Mouse (Mus musculus) 3134 (cell line): ENCODE measurements around the gene Prl8a6.

Experiments used
- DNase-seq: peaks from one replicate; pipeline ENCODE4 v3.0.0-alpha.2; 2011; ENCODE audit warnings: low spot score; ENCODE audit not compliant: insufficient read length; ENCODE audit errors: extremely low read depth

The Prl8a6 gene

DNA sequence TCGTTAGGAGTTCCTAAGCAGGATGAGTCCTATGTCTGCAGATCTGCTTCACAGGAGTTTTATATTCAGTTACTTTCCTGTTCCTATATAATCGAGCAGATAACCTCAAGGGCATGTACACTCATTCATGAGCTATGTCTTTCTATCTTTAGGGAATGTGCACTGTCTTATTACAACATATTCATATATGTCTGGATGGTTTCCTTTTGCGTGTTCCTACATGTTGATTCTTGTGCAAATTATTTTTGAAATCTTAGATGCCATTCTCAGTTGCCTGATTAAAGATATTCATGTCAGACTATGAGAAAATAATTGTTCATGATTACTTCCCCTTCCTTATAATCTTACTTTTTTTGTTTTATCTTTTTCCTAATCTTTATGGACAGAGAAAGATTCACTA is at the start of gene Prl8a6:
Gene Prl8a6, minus strand, starts transcription at position 101 of the 400 bp plus-strand sequence.
- no peak for DNase-seq

DNA sequence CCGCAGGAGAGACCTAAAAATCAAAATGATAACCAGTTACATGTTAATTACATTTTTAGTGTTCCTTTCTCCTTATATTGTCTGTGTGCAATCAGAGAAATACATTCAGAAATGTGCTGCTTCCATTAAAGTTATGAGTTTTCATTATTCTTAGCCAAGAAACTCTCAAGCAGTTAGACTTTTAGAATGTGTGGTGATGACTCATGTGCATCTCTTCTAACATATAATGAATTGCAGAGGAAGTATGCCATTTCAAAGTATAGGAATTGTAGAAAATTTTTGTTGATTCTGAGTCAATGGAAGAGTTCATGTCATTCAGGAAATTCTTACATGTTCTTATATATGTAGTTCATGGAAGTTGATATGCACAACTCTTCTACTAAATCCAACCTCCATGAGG is 5.3 kb downstream of the Prl8a6 start:
- no peak for DNase-seq

DNA sequence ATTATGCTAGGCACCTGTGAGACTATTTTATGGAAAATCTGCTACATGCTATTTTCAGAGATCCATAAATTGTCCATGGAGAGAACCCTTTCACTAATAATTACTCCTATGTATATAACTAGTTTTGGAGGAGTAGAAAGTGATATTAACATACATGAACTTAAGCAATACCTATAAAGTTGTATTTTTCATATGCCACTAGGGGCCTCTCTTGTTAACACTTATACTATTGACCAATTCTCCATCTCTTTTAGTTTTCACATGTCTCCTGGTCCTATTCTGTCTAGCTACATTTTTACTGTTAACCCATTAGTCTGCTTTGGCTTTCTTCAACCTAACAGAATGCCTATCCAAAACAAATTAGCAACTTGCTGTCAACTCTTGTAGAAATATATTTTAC is 24.8 kb downstream of the Prl8a6 start:
- no peak for DNase-seq

DNA sequence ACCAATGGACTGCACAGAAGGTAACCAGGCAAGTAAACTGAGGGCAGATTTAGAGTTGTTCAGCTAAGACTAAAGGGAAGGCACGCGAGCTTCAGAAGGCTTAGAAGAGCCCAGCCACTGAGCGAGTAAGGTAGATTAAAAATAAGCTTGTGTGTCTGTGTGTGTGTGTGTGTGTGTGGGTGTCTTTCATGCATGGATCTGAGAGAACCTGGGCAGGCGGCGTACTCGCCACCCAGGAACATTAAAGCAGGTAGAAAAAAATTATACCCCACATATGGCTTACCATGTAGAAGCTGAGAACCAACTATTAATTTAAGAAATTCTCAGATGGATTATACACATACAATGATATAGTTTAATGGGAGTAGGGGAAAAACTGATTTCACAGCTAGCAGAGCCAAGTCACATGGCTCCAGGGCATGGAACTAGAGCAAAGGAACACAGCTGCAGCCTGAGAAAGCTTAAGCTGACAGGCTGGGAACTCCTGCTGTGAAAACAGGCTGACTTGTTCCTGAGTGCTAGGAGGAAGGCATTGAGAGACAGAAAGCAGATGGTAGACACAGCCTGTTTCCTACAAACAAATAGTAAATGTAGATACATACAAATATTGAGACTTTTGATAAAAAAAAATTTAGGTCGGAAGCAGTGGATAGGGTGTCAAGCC is 39.3 kb downstream of the Prl8a6 start:
- no peak for DNase-seq

DNA sequence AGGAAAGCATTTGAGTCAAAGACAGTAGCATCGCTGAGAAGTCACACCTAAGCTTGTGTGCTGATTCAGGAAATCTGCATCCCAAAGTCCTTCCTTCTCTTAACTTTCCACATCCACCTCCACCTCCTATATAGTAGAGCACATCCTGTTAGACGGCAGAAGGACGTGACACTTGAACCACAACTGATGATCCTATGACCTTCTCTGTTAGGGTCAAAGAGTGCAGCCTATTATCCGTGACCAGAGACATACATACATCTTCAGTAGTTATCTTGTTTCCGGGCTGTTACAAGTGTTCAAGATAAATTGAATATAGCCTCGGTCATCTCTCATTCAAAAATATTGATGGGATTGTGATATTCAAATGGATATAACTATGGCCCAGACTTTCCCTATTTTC is 47.7 kb downstream of the Prl8a6 start, which contains the start of gene Prl2b1:
Gene Prl2b1, minus strand, starts transcription at position 101 of the 400 bp plus-strand sequence.
- DNase-seq = no peak
